Mouse (Mus musculus) liver, postnatal 0 days (tissue): ENCODE data around the gene Slc39a11.

Source experiments
- CTCF ChIP-seq: sonication (generic); IDR thresholded peaks from 2 replicates; pipeline ENCODE4 v1.5.1; 2016; ENCODE audit warnings: antibody characterized with exemption, low read depth
- EP300 ChIP-seq: IDR thresholded peaks from 2 replicates; pipeline ENCODE4 v1.6.1; 2016; ENCODE audit warnings: antibody characterized with exemption, low read depth, mild to moderate bottlenecking

DNA sequence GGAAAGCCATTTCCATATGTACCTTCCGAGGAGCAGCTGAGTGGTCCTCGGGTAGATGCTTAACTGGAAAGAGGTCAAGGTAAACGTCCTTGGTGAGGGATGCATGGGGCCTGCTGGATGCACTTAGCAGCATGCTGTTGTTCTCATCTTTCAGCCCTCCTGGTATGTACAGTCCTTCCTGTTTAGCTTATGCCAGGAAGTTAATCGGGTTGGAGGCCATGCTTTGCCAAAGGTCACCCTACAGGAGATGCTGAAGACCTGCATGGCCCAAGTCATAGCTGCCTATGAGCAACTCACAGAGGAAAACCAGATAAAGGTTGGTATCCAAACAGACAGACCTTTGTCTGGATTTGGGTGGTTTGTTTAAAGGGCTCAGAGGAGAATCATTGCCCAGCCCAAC is 7.3 kb upstream of the Slc39a11 start:
- TF ChIP-seq CTCF, result no peak
- no peak for TF ChIP-seq EP300
